Mouse (Mus musculus) heart, adult 18-20 months (tissue): ENCODE measurements at regions not wholly inside any gene's neighbourhood (a gene's known extent, or its start where the extent isn't known, plus 50 kb on each side); places are given as distances from the start of the nearest gene placed in this dataset.

ENCODE experiments used
- DNase-seq, 2 experiments: peaks; one replicate each; pipeline ENCODE4 v3.0.0; 2021 to 2022; ENCODE audit warnings: mixed read lengths in 1 of 2

DNA sequence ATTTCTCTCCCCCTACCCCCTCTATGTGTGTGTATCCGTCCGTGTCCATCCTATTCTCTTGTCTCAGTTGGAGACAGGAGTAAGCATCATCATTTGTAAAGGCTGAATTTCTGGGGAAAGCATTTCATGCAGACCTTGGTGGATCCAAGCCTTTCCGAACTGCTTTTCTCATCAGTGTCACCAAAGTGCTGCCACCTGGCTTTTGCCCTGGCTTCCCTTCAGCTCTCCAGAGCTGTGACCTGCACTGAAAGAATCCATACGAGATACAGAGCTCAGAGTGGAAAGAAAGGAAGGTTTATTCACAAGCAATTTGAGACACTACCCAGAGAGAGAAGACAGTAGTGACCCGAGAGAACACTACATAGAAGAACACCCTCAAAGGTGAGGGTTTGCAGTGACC is 248.1 kb downstream of the Cxcl12 start:
- DNase-seq: no peak

DNA sequence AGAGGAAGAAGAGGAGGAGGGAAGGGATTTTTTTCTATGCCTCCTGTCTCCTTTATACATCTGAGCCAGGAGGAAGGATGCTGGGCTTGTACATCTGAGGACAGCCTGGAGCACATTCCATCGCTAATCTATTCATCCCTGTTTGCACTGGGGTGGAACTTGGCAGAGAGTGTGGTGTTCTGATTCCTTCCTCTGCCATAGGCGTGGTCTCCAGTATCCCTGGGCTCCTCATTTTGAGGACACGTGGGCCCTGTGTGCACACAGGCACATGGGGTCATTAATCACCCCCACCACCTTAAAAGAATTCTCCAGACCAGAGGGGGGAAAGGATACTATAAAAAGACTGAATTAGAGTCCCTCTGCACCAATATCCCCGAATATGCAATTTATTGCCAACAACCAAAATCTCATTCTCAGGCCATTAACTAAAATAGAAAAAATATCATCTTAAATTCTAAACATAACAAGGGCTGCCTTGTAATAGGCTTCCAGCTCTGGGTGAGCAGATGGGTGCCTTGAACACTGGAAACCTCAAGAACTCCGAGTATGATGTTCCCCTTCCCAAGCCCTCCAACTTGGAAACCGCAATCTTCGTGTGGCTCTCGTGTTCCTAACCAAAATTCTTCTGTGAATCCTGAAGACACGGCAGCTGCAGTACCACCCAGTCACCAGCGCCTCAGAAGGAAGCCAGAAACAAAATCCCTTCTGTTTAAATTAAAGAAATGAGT is 254.7 kb downstream of the Cxcl12 start:
- no peak for DNase-seq

DNA sequence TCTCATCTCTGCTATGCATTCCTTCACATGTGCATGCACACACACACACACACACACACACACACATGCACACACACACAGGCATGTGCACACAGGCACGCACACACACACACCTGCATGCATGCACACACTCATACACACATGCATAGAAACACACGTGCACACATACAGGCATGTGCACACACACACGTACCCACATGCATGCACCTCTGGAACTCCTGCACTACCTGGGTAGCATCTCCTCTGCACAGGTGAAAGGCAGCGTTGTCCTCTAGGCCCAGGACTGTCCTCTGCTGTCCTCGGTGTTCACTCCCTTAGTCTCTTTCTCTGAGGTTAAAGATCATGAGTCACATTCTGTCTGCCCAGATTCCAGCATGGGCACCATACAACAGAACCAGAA is 258.0 kb downstream of the Cxcl12 start:
- DNase-seq: no peak

DNA sequence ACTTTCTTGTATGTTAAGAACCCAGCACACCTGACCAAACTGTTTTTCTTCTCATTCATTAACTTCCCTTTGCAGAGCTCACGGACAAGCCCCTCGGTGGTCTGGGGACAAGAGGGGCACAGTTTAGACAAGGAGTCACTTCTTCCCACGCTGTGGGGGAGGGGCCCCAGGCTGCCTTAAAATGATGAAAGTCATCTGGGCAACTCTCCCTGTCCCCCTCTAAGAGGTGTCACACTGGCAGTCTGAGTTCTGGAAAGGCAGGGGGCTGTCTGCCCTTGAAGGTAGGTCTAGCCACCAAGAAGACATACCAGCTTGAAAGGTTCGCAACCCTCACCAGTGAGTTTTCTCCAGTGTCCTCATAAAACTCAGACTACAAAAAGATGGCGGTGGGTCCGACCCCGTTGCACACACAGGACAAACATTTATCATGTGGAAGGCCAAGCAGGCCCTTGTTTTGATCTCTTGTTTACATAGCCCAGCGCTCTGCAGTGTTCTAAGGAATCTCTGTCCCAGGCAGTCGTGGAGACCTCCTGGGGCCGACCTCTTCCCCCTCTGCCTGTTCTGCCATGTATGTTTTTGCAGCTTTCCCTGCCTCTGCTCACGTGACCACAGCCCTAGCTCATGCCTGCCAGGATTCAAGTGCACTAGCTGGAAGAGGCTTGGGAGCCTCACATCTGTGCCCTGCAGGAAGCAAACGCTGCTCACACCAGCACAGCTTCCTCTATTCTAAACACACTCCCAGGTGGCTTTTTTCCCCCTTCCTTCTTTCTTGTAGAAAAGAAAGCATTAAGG is 259.2 kb downstream of the Cxcl12 start:
- DNase-seq: peak; percentile 32 to 62

DNA sequence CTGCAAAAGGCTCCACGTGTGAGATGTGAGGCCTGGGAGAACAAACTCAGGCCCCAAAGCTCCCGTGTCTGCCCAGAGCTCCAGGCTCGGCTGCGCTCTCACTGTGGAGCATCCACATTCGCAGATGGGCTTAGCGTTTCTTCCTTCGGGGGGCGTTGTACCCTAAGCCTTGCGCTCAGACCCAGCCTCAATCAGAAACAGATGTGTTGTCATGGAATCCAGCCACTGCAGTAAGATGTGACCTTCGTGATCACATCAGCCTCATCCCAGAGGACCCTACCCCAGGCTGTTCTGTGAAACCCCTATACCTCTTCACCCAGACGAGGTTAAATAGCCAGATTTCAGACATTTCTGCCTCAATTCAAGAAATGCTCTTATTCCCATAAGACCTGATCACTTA is 260.1 kb downstream of the Cxcl12 start:
- no peak for DNase-seq

DNA sequence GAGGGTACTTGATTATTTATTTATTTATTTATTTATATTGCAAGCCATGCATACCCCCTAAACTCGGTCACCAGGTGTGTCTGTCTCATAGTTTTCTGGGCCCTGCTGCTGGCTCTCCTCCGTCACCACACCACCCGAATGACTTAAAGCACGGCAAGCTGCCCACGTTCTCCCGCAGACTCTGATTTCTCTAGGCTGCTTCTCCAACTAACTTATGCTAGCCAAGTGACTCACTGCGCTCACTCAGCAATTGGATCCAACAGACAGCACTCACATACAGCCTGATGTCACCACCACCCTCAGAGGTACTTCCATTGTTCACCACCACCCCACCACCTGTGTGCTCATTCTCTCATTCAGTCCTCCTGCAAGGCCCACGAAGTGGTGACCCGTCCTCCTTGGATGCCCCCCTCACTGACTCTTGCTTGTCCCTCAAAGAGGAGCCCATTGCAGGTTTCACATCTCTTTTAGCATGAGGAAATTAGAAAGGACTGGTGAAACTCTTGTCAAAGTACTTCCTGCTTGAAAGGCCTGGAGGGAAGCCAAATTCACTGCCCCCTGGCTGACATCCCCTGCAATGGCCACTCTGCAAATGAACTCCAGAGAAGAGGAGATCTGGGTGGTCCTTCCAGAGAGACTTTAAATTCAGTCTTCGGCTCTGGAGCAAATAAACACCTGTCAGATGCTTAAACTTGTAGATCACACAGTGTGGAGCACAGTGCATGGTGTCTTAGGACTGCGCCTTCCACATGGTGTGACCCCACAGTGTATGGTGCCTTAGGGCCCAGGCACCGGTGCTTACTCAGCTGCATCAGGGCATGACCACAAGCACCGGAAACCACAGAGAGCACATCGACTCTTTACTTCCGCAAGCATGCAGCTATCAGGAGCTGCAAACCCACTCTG is 262.8 kb downstream of the Cxcl12 start:
- peak; percentile 48 to 80 for DNase-seq

DNA sequence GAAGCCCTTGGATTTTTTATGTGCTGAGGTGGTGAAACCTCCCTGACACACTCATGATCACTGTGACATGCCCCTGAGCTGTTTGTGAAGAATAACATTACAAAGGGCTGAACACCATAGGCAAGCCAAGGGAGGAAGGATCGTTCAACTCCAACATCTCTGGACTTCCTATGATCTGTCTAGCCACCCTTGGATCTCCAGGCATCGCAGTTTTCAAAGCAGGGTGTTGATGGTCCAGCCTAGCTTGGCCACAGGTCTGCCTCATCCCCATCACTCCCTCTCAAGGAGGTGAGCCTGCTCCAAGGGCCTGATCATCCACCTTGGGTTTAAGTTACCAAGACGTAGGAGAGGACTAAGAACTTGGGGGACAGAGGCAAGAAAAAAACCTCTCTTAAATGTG is 268.5 kb downstream of the Cxcl12 start:
- no peak for DNase-seq

DNA sequence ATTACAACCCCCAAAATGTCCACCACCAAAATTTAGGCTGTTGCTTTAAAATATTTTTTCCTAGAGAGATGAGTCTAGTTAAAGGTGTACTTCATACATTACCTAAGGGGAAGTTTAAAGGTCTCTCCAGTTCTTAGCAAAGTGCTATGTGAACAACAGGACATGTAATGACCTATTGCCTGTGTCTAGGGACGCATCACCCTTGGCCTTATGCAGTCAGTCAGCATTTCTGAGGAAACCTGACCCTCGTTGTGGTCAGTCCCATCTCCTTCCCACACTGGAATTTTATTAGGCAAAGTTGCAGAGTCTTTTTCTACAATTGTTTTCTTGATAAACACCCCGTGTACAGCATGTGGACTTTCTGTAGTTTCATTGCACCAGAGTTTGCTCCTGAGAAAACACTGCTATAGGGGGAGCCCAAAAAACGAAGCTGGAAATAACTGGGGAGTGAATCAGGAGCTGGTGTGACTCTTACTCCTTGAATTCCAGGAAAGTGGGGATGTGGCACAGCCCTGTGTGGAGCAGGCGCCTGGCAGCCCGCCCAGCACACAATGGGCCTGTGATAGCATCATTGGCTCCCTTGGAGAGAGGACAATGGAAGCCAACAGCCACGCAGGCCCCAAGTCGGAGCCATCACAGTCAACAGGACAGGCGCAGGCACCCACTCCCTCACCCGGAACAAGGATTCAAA is 269.2 kb downstream of the Cxcl12 start:
- peak; percentile 80 to 91 for DNase-seq

DNA sequence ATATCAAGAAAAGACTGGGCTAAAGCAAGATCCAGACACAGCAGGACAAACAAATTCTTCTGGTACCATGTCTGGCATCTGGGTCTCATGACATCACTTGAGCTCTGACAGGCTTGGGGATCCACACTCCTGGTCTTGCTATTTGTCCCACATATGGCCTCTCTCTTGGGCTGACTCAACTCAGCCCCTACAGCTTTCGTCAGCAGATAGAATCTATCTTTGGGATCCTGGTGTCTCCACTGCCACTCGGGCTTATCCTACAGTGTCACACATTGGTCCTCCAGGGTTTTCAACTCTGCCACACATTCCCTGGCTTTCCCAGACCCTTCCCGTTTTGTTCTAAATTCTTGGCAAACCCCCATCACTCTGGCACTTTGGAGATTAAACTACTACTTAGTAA is 280.3 kb downstream of the Cxcl12 start:
- DNase-seq: no peak

DNA sequence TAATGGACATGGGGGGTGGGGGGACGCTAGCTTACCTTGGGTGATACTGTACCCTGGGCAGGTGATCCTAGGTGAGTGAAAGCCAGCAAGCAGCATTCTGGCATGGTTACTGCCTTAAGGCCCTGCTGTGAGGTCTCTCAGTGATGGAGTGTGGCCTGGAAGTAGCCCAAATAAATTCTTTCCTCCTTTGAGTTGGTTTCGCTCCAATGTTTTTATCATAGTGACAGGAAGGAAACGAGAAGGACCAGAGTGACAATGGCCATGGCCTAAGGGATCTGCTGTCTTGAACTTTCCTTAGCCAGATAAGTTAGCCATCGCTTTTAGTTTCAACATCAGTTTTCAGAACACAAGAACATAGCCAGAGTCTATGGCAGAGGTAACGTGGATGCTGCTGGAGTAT is 282.7 kb downstream of the Cxcl12 start:
- DNase-seq: peak in 1 of 2 experiments; percentile 45

DNA sequence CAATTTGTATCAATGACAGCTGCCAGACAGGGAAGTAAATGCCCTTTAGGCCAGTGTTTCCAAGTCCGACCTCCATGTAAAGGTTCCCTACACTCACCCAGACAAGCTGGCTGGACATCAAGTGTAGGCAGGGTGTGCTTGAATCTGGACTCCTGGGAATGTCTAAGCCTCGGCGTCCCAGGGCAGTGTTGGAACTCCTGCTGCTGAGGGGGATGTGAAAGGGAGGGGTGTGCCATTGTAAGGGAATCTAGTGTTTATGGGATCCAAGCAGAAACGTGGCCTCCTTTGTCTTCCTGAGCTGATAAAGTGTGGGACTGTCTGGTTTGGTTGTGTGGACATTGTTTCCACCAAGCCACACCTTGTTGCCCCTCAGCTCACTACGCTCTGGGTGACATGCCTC is 291.9 kb downstream of the Cxcl12 start:
- DNase-seq: no peak

DNA sequence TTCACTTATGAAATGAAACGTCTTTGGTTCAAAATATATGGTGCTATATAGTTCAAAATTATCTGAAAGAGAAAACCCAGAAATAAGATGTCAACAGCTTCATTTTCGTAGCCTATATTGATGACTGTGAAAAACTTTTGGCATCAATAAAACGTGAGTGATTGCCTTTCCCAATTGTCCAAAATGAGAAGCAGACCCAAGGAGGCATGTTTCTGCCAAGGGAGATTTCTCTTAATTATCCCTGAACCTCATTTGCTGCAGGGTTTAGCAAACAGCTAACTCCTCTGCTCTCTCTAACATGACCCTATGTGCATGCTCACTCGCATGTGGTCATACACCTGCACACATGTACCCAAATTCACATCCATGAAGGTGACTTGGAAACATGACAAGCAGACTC is 296.8 kb downstream of the Cxcl12 start:
- no peak for DNase-seq

DNA sequence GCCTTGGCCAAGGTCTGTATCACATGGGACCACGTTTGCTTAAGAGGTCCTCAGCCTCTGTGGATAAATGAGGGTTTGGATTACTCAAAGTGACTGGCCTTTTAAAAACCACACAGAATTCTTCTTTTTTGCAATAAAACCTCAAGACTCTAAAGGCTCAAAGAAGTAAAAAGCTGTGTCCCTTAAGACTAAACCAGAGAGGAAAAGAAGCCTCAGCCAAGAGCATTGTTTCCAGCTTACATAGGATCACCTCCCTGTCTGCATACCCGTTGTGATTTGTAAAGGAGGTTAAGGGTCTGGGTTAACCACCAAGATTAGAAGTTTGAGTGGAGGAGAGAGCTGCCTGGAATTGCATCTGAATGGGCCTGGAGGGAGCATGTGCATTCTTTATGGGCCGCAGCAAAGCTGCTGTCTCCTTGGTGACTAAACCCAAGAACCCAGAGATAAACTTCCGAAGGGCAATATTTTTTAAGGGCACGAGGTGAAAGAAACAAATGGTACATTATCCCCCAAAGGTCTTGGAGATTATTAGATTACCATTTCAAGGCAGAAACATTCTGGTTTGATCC is 297.4 kb downstream of the Cxcl12 start:
- no peak for DNase-seq

DNA sequence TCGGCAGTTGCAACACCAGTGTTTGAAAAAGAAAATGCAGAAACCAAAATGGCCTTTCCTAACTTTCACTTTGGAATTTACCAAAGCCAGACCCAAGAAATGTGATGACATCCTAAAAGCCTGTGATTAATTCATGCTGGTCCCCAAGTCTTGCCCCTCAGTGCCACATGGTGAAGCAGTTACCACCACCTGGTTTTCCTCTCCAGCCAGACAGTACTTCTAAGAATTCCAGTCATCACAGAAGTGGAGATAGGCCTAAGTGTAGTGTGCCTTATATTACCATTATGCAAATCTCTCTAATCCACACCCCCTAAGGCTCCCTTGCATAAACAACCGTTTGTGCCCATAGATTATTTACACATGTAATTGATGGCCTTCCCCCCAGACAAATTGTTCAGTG is 311.0 kb downstream of the Cxcl12 start:
- no peak for DNase-seq

DNA sequence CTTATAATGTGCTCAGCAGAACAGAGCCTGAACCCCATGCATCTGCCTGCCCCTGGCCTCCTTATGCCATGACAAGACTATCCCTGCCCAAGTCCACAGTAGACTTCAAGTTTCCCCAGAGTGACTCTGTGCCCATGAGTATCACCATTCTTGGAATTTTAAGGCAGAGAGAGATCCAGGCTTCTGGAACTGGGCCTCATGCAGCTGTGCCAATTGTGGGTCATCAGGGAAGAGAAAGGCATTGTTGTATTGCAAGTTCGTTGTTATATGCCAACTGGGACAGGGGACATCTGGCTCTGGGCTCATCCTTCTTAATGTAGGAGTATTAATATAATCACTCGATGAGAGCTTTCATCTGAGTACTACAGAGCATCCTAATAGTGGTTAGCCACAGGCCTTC is 312.1 kb downstream of the Cxcl12 start:
- no peak for DNase-seq

DNA sequence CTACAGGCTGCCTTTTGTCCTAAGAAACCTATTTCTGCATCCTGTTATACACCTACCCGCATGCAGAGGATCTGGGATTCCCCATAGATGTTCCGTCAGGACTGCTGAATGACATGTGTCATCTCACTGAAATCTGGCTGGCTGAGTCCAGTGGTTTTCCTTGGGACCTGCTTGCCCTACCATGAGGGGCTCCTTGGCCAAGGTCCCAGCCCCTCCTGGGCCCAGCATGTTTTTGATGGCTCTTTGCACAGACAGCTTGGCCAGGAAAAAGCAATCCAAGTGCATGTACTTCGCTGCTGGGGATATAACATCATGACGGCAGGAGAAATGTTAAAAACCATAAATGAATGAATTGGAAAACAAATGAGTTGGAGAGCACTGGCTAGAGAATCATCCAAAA is 320.8 kb downstream of the Cxcl12 start:
- no peak for DNase-seq

DNA sequence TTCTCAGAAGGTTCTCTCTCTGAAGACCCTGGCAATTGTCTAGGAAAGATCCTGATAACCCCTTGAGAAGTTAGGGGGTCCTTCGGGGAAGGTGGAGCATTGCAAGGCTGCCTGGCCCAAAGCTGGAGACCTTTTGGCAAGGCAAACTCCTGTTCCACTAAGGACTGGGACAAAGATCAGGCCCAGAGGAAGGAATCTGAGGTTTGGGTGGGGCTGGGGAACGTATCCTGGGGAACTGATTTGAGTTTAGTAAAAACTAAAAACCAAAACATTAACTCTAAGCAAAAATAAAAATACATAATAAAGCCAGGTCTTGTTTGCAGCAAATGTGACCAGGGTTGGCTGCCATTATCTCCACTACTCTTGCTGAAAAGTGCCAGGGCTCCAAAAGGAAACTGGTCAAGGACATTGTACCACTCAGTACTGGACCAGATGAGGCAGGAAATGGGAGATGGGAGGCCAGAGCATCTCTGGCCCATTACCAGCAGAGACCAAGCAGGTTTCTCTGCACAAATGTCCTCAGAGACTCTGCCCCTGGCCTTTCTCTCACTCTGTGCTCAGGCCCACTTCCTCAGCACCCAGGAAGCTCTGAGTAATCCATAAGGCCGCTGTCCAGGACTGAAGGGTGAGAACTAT is 321.5 kb downstream of the Cxcl12 start:
- DNase-seq: peak; percentile 34 to 72

DNA sequence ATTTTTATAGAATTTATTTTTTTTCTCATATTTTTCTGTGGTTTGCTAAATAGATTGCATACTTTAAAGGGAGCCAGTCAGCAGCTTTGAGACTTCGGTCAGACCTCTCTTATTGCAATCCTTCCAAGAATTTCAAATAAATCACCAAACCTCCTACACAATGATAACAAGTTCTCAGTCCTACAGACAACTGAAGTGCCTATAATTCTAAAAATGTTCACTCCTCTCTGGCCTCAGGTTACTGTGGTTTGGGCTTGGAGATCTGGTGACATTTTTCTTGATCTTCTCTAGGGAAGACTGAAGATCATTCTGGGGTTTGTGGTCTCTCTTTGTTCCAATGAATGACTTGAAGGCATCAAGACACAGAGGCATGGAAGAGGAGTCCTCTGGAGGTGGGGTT is 326.6 kb downstream of the Cxcl12 start:
- no peak for DNase-seq

DNA sequence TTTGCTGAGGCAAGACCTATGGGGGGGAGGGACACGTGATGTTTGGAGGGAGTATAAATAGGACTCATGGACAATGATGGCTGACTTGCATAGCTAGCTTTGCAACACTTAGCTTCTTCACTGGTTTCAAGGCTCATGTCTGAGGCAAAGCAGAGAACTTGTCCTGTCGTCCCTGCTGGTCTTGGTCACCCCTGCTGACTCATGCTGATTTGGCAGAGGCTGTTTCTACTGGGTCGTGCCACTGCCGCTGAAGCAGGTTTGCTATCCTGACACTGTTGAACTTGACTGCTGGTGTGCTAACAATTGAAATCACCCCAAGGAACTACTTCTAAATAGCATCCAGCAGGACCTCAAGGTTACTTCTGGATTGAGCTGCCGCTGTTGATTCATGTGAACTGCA is 329.0 kb downstream of the Cxcl12 start:
- DNase-seq: peak in 1 of 2 experiments; percentile 27

DNA sequence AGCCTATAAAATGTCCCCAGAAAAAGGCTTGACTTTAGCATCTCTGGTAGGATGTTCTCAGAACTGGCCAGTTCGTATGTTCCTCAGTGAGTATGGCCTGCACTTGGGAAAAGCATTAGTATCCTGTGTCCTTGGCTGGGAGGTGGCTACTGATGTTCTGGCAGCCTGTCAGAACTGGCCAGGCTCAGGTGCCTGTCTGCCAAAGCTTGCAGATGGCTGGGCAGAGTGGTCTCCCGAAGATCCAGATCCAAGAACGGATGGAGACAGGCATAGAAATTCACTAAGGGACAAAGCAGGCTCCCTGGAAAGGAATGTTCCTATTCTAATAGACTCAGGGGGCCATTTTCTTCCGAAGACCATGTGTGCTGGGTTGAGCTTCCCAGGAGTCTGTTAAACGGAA is 329.6 kb downstream of the Cxcl12 start:
- DNase-seq: peak; percentile 36

DNA sequence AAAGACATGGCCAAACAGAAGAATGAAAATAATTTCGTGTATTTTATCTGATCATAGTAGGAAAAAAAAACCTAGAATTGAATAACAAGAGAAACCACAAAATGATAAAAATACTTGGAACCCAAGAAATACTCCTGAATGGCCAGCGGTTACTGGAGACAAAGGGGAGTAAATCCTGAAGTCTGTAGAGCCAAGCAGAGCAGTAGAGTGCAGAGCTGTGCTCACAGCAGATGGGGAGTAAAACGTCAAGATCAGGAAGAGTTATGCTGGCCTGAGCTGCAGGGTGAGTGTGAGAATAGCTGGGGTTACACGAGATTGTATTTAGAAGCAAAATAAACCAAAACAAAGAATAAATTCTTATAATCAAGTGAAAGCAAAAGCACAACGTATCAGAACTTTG is 334.0 kb downstream of the Cxcl12 start:
- no peak for DNase-seq
